Mouse (Mus musculus): ENCODE results near the gene Prlr. TPM values are rescaled to one million over a fixed set of nuclear protein-coding genes. Genes with fewer than 3 reads are reported as not detected.

Prlr gene
- polyA plus RNA-seq, 1 experiment from 2014 or later: 0.40 TPM

DNA sequence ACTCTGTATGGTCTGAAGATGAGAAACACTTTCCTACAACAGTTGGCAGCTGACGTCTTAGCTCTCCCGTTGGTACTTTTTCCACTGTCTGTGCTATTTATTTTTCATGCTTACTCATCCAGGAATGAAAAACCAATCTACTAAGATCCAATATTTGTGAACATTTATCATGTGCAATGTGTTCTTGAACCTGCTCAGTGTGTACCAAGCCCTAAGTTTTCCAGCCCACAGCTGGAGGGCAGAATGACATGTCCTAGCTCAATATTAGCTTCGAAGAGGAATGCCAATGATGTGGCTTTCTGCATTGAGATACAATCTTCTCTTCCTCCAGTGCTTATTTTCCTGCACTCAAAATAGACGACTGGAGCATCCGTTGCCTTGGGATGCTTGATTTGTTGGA lies 24.0 kb downstream of the Prlr start:
- no peak for ATAC-seq (ENCODE audit: insufficient number of reproducible peaks, insufficient read depth, low FRiP score, low TSS enrichment, low read depth)
- H3K27ac ChIP-seq: no peak overlapping the region
- H3K4me3 ChIP-seq (replicated peaks): no peak overlapping the region
- no peaks in the 10 kb centered on the region for H3K27me3 ChIP-seq
- H3K36me3 ChIP-seq: no peaks in the 10 kb centered on the region
- 82% methylated on average over 5 of the region's 5 CpGs for WGBS
- H3K4me1 ChIP-seq (replicated peaks): no peaks in the 10 kb centered on the region
- no peak overlapping the region for H3K4me2 ChIP-seq
- H3K9ac ChIP-seq (replicated peaks): no peak overlapping the region
- no peaks in the 10 kb centered on the region for H3K9me3 ChIP-seq

DNA sequence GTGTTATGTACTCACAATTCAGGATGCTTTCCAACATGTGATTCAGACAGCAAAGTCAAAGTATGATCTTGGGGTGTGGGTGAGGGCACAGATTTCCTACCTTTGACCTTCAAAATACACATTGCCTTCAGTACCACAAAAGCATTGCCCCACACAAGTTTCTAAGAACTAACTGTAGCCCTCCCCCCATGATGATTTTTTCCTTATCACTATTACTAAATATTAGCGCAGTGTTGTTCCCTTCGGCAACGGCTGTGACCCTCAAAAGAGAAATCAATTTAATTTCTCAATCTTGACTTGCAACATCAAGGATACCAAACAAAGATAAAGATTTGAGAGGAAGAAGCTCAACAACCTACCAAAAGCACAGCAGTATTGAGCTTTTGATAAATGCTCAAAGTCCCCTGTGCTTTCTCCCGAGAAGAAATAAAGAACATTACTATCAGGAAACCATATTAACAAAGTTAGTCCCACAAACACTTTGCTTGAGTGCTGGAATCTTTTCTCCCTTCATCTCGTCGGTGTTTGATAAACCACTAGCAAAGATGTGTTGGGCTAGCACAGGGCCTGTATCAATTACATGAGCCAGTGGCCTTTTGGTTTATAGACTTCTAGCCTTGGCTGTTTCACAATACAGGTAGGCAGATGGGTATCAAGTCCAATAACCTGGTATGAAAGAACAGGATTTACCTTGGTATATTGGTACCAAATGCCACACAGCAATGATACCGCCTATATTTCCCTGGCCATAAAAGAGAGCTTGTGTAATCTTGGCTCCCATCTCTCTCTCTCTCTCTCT lies 25.7 kb downstream of the Prlr start:
- Histone ChIP-seq H3K4me1 (replicated peaks) (no peaks in the 10 kb centered on the region), H3K27ac (no peak overlapping the region), H3K9ac (replicated peaks) (no peak overlapping the region), H3K4me2 (no peak overlapping the region), H3K4me3 (replicated peaks) (no peak overlapping the region), H3K36me3 (no peaks in the 10 kb centered on the region), H3K27me3 (no peaks in the 10 kb centered on the region), H3K9me3 (no peaks in the 10 kb centered on the region)
- WGBS: 92% methylated on average over 7 of the region's 7 CpGs
- ATAC-seq (ENCODE audit: insufficient number of reproducible peaks, insufficient read depth, low FRiP score, low TSS enrichment, low read depth): no peak

DNA sequence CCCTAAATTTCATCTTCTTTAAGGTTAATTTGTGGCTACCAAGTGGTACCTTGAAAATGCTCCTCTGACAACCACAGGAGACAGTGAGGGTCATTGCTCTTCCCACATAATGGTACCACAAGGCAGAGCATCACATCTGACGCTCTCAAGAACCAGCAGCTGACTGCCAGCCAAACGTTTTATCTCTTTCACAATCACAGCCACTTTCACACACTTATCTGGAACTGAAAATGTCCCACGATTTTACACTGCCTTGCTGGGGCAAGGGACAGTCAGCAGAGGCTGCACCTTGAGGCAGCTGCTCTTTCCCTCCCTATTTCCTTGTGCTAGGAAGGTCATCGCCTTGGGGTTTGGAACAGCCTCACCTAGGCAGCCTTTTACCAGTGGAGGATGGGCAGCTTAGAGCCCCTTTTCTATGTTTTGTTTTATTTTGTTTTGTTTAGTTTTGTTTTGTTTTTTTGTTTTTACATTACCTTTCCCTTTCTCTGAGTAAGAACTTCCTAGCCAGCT lies 33.3 kb downstream of the Prlr start:
- Histone ChIP-seq H3K27ac (no peak overlapping the region), H3K9ac (replicated peaks) (no peak overlapping the region), H3K4me3 (replicated peaks) (no peak overlapping the region), H3K9me3 (no peaks in the 10 kb centered on the region), H3K4me2 (no peak overlapping the region), H3K36me3 (no peaks in the 10 kb centered on the region), H3K27me3 (no peaks in the 10 kb centered on the region), H3K4me1 (replicated peaks) (no peaks in the 10 kb centered on the region)
- no peak for ATAC-seq (ENCODE audit: insufficient number of reproducible peaks, insufficient read depth, low FRiP score, low TSS enrichment, low read depth)
- 66% methylated on average over 4 of the region's 4 CpGs for WGBS

DNA sequence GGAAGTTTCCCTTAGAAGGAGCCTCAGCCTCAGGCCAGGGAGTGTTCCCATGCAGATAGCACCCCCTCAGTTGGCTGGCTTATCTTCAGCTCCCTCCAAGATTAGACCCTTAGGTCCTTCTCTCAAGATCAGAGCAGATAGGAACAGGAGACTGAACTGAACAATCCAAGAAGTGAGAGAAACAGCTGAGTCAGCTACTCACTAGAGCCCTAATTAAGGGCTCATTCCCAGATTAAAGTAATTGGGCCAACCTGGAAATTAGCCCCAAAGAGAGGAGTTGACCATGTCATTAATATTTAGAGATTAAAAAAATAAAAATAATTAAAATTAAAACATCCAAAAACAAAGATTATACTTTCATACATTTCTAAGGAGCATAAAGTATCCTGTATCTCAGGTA lies 35.0 kb downstream of the Prlr start:
- Histone ChIP-seq H3K9me3 (no peaks in the 10 kb centered on the region), H3K36me3 (no peaks in the 10 kb centered on the region), H3K4me3 (replicated peaks) (no peak overlapping the region), H3K4me2 (no peak overlapping the region), H3K27ac (no peak overlapping the region), H3K4me1 (replicated peaks) (no peaks in the 10 kb centered on the region), H3K9ac (replicated peaks) (no peak overlapping the region), H3K27me3 (no peaks in the 10 kb centered on the region)
- no peak for ATAC-seq (ENCODE audit: insufficient number of reproducible peaks, insufficient read depth, low FRiP score, low TSS enrichment, low read depth)

DNA sequence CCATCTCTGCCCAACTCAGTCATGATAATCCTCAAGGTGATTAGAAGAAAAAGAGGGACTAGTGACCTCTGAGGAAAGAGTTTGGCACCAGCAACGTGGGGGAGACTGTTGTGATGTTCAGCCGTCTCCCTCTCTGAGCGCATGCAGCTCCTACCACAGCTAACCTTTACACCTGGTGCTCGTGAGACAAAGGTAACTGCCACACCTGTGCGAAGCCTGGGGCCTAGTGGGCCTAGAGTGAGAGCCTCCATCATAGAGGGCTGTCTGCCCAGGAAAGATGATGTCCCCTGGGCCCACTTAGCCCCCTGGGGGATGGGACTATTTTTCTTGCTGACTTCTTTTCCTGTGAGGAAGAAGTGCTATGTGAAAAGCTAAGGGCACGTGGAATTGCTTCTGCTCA lies 36.2 kb downstream of the Prlr start:
- Histone ChIP-seq H3K4me2 (no peak overlapping the region), H3K27me3 (no peaks in the 10 kb centered on the region), H3K4me1 (replicated peaks) (no peaks in the 10 kb centered on the region), H3K27ac (no peak overlapping the region), H3K4me3 (replicated peaks) (no peak overlapping the region), H3K9ac (replicated peaks) (no peak overlapping the region), H3K36me3 (no peaks in the 10 kb centered on the region), H3K9me3 (no peaks in the 10 kb centered on the region)
- ATAC-seq (ENCODE audit: insufficient number of reproducible peaks, insufficient read depth, low FRiP score, low TSS enrichment, low read depth): no peak
- 83% methylated on average over 6 of the region's 6 CpGs for WGBS

DNA sequence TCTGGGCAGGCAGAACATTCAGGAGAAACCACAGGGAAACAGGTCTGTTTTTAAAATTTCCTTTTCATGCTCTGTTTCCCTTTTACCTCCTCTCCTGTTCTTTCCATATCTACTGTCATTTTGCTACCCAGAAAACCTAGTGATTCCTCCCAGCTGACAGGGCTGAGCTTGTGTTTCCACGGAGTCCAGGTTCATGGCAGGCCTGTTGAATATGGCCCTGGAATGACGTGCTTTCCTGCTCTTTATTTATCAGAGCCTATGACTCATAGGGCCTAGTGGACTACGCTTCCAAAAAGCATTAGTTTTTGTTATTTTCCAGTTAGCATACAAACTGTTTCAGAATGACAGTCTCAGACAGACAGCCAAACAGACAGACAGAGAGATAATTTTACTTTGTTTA lies 36.7 kb downstream of the Prlr start:
- Histone ChIP-seq H3K9me3 (no peaks in the 10 kb centered on the region), H3K27ac (no peak overlapping the region), H3K27me3 (no peaks in the 10 kb centered on the region), H3K36me3 (no peaks in the 10 kb centered on the region), H3K9ac (replicated peaks) (no peak overlapping the region), H3K4me3 (replicated peaks) (no peak overlapping the region), H3K4me2 (no peak overlapping the region), H3K4me1 (replicated peaks) (no peaks in the 10 kb centered on the region)
- 87% methylated on average over 3 of the region's 3 CpGs for WGBS
- ATAC-seq (ENCODE audit: insufficient number of reproducible peaks, insufficient read depth, low FRiP score, low TSS enrichment, low read depth): no peak

DNA sequence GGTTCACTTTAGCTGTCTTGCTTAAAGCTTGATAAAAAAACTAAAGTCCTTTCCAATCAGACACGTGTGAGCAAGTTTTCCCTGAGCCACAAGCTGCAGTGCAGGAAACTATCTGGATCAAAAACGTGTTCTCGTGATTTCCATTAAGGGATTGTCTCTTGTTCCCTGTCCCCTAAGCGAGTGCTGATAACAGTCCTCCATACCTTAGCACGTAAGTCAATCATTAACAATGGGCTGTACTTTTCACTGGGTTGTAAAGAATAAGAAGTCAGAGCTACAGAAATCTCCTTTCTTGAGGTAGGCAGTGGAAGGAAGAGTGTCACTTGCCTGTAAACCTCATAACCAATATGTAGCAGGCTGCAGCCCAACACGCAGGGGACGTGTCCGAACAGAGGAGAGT lies 38.7 kb downstream of the Prlr start:
- no peak overlapping the region for H3K9ac ChIP-seq (replicated peaks)
- no peak overlapping the region for H3K4me2 ChIP-seq
- no peaks in the 10 kb centered on the region for H3K9me3 ChIP-seq
- no peak overlapping the region for H3K4me3 ChIP-seq (replicated peaks)
- no peaks in the 10 kb centered on the region for H3K4me1 ChIP-seq (replicated peaks)
- WGBS: 85% methylated on average over 8 of the region's 8 CpGs
- ATAC-seq (ENCODE audit: insufficient number of reproducible peaks, insufficient read depth, low FRiP score, low TSS enrichment, low read depth): no peak
- no peaks in the 10 kb centered on the region for H3K36me3 ChIP-seq
- H3K27me3 ChIP-seq: no peaks in the 10 kb centered on the region
- H3K27ac ChIP-seq: no peak overlapping the region

DNA sequence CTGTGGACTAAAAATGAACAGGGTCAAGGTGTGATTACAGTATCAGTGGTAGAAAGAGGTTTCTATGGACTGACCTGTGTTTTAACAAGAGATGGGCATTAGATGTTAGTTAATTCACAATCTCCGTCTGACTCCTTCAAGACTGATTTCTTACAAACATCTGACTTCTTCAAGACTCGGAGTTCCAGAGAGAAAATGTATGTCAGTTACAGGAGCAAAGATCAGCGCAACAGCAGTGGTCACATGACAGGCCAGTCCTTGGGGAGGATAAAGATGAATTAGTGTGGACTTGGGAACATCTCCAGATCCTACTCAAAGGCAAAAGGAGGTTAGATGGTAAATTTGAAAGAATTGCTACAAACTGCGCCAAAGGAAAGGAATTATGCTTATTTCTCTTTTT lies 39.2 kb downstream of the Prlr start:
- Histone ChIP-seq H3K4me2 (no peak overlapping the region), H3K4me1 (replicated peaks) (no peaks in the 10 kb centered on the region), H3K27ac (no peak overlapping the region), H3K4me3 (replicated peaks) (no peak overlapping the region), H3K9me3 (no peaks in the 10 kb centered on the region), H3K27me3 (no peaks in the 10 kb centered on the region), H3K9ac (replicated peaks) (no peak overlapping the region), H3K36me3 (no peaks in the 10 kb centered on the region)
- no peak for ATAC-seq (ENCODE audit: insufficient number of reproducible peaks, insufficient read depth, low FRiP score, low TSS enrichment, low read depth)
- WGBS: 94% methylated on average over 4 of the region's 4 CpGs

DNA sequence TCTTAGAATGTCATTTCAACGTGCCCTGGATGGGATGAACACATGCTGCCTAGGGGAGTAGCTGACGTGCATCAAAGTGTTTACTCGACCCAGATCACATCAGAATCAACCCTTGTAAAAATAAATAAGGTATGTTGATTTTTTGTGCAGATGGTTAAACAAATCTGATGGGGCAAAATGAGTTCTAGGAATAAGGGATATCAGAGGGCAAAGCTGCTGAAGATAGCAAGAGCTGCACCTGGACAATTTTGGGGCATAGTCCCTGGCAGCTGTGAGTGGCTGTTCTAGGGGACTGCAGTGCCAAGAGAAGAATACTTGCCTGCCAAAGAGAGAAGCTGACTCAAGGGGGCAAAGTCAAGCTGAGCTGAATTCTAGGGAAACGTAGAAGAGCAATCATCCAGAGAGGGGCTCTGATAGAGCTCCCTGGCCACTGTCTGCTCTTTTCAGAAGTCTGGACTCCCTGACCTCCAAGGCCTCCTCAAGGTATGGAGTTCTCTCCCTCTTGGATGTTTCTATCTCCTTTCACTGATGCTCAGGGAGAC lies 46.6 kb downstream of the Prlr start:
- Histone ChIP-seq H3K9me3 (no peaks in the 10 kb centered on the region), H3K27me3 (no peaks in the 10 kb centered on the region), H3K9ac (replicated peaks) (no peak overlapping the region), H3K27ac (no peak overlapping the region), H3K36me3 (no peaks in the 10 kb centered on the region), H3K4me2 (no peak overlapping the region), H3K4me1 (replicated peaks) (no peaks in the 10 kb centered on the region), H3K4me3 (replicated peaks) (no peak overlapping the region)
- 75% methylated on average over 4 of the region's 4 CpGs for WGBS
- no peak for ATAC-seq (ENCODE audit: insufficient number of reproducible peaks, insufficient read depth, low FRiP score, low TSS enrichment, low read depth)

DNA sequence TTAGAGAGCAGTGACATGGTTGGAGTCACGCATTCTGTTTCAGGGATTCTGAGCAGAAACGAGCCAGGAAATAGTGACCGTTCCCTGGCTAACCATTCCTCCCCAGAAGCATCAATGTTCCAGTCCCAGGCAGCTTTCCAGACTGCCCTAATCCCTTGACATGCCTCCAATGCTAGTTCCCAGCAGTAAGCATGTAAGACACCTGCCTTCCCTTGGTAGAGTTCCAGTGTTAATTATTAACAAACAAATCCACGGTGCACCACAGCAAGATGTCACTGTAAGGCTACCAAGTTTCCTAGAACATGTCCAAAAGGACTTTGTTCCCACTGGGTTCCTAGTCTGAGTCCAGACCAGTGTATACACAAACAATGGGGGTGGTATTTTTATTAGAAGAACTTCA lies 48.7 kb downstream of the Prlr start:
- no peak for ATAC-seq (ENCODE audit: insufficient number of reproducible peaks, insufficient read depth, low FRiP score, low TSS enrichment, low read depth)
- Histone ChIP-seq H3K4me2 (no peak overlapping the region), H3K36me3 (no peaks in the 10 kb centered on the region), H3K9ac (replicated peaks) (no peak overlapping the region), H3K4me3 (replicated peaks) (no peak overlapping the region), H3K9me3 (no peaks in the 10 kb centered on the region), H3K27ac (no peak overlapping the region), H3K4me1 (replicated peaks) (no peaks in the 10 kb centered on the region), H3K27me3 (no peaks in the 10 kb centered on the region)
- 89% methylated on average over 4 of the region's 4 CpGs for WGBS

DNA sequence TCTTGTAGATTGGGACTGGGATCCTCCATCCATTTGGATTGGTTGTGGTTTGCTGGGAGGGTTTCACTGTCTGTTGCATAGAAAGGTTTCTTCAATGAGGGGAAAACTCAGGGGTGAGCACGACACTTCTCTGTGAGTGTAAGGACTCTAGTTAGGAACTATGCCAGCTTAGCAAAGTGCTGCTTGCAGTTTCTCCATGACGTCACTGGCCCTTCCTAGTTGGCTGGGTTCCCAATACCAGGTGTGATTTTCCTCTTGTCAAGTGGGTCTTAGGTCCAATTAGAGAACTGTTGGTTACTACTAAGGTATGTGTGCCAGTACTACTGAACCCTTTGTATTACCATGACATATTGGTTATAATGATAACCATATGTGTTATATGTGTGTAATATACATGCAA lies 51.6 kb downstream of the Prlr start:
- Histone ChIP-seq H3K4me3 (replicated peaks) (no peak overlapping the region), H3K4me1 (replicated peaks) (no peaks in the 10 kb centered on the region), H3K36me3 (no peaks in the 10 kb centered on the region), H3K4me2 (no peak overlapping the region), H3K27me3 (no peaks in the 10 kb centered on the region), H3K9ac (replicated peaks) (no peak overlapping the region), H3K27ac (no peak overlapping the region), H3K9me3 (no peaks in the 10 kb centered on the region)
- WGBS: 82% methylated on average over 2 of the region's 2 CpGs
- ATAC-seq (ENCODE audit: insufficient number of reproducible peaks, insufficient read depth, low FRiP score, low TSS enrichment, low read depth): no peak

DNA sequence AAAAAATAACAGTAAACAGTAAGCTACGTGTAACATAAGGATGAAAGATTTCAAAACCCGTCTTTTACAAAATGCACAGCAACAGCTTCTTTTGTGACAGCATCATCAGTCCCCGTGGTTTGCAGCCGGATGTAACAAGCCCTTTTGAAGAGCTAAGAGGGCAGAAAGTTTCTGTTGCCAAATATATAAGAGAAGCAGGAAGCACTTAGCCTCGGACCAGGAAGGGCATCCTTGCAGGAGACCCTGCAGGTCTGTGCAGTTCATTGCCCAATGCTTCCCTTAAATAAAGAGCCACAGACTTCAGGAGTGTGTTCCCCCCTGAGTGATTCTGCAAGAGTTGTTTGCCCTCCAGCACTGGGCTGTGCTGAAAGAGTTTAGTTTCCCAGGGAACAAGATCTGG lies 58.9 kb downstream of the Prlr start:
- Histone ChIP-seq H3K27me3 (no peaks in the 10 kb centered on the region), H3K9me3 (no peaks in the 10 kb centered on the region), H3K4me3 (replicated peaks) (no peak overlapping the region), H3K27ac (no peak overlapping the region), H3K36me3 (no peaks in the 10 kb centered on the region), H3K9ac (replicated peaks) (no peak overlapping the region), H3K4me1 (replicated peaks) (no peaks in the 10 kb centered on the region), H3K4me2 (no peak overlapping the region)
- 85% methylated on average over 5 of the region's 5 CpGs for whole genome bisulfite sequencing
- no peak for ATAC-seq (ENCODE audit: insufficient number of reproducible peaks, insufficient read depth, low FRiP score, low TSS enrichment, low read depth)

All from limb, embryonic 12.5 days (tissue).